Mouse (Mus musculus): Measurements from ENCODE around the gene Rusc2.

Rusc2 gene

DNA sequence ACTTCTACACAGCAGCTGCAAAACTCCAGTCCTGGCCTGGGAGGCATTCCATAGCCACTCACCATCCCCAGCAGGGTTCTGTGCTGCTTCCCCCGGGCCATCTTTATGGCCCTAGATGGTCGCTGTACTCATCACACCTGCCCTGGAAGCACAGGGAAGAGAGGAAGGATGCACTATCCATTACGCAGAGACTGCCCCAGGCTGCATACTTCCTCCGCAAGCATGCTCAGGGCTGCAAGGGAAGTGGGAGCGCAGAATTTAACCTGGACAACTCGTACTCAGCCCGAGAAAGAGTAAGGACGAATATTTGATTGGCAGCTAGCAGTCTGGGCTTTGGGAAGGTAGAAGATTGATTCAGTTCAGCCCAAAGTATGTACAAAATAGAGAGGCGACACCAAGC, 14.1 kb downstream of the Rusc2 start:
- no peaks in the 10 kb centered on the region for H3K36me3 ChIP-seq (ENCODE audit: control insufficient read depth, insufficient read depth, low read length, poor library complexity, severe bottlenecking)
- no peaks in the 10 kb centered on the region for H3K27me3 ChIP-seq (ENCODE audit: control insufficient read depth, insufficient read depth, low read length, poor library complexity, severe bottlenecking)
- no peak for DNase-seq (ENCODE audit: low read depth, low spot score)

DNA sequence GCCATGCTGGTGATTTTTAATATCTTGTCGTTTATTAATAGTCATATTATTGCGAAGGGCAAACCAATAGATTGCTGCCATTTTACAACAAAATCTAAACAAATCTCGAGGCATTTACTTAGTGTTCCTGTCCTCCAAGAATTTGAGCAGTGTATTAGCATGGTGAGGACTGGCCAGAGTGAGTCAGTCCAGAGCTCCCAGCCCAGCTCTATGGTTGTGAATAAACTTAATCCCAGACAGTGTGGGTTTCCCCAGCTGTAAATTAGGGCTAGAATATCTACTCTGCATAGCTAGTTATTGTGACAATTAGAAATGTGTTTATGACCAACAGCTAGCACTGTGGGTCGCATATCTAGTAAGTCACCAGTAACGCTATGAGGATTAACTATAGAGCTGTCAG, 14.6 kb downstream of the Rusc2 start:
- H3K36me3 ChIP-seq (ENCODE audit: control insufficient read depth, insufficient read depth, low read length, poor library complexity, severe bottlenecking) = no peaks in the 10 kb centered on the region
- H3K27me3 ChIP-seq (ENCODE audit: control insufficient read depth, insufficient read depth, low read length, poor library complexity, severe bottlenecking) = no peaks in the 10 kb centered on the region
- no peak for DNase-seq (ENCODE audit: low read depth, low spot score)

DNA sequence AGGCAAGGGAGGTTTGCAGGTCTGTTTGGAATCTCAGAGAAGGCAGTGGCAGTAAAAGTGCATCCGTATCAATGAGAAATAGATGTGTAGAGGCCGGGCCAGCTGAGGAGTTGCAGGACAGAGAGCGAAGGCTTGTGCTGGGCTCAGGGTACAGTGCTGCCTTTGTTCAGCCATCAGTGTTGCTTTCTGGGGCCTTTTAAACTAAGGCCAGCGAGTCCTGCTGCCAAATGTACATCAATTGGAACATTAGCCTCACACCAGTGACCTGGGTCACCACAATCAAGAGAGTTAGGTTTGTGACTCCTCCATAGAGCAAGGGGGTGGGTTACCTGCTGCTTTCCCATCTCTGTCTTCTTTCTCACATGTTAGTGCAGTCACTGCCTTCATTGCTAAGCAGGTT, 16.2 kb downstream of the Rusc2 start:
- Histone ChIP-seq H3K27me3 (ENCODE audit: control insufficient read depth, insufficient read depth, low read length, poor library complexity, severe bottlenecking) (no peaks in the 10 kb centered on the region), H3K36me3 (ENCODE audit: control insufficient read depth, insufficient read depth, low read length, poor library complexity, severe bottlenecking) (no peaks in the 10 kb centered on the region)
- no peak for DNase-seq (ENCODE audit: low read depth, low spot score)

DNA sequence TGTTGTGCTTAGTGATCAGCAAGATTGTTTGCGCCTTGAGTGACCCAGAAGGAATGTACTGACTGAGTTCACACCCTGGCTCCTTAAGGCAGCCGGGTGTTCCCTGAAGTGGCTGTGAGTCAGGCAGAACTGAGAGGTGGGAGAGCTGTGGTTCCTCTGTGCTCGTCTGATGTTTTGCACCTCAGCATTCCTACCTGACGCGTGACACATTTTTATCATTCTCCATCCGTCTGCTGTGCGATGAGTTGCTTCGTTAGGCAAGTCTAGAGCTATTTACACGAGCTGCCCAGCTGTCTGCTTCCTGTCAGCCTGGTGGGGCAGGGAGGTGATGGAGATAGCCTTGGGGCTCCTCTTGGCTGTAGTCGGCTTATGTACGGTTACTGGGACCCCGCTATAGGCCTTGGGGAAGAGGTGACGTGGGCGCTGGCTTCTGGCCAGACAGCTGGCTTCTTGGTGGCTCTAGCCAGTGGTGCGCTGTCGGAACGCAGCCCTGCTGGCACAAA, 17.1 kb downstream of the Rusc2 start:
- DNase-seq (ENCODE audit: low read depth, low spot score) = no peak
- no peaks in the 10 kb centered on the region for H3K36me3 ChIP-seq (ENCODE audit: control insufficient read depth, insufficient read depth, low read length, poor library complexity, severe bottlenecking)
- H3K27me3 ChIP-seq (ENCODE audit: control insufficient read depth, insufficient read depth, low read length, poor library complexity, severe bottlenecking) = no peaks in the 10 kb centered on the region

DNA sequence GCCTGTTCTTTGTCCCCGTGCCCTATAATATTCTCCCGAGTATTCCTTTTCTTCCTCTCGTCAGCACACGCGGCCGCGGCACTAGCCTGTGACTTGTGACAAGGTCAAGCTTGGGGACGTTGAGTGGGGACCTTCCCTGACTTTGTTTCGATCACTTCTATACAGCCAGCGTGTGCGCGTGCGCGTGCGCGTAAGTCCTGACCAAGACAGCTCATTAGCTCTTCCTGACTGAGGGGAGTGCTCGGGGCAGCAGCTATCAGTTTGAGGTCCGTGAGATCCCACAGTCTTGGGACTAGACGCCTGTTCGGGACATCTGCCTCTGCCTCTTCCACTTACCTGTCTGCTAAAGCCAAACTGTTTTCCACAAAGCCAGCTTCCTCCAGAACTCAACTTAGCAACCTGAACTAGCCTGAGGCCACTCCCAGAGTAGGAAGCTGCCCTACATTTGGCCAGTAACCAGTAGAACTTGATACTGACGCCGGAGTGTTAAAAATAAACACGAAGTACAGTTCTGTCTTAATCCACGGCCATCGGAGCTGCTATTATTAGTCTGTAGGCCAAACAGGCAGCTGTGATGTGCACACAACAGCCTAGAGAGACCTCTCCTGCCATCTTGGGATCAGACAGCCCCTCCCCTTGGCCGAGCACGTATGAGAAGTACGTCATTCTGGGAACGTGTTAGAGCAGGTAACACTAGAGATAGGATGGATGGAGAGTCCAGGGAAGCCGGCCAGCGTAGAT, 17.8 kb downstream of the Rusc2 start:
- Histone ChIP-seq H3K36me3 (ENCODE audit: control insufficient read depth, insufficient read depth, low read length, poor library complexity, severe bottlenecking) (no peaks in the 10 kb centered on the region), H3K27me3 (ENCODE audit: control insufficient read depth, insufficient read depth, low read length, poor library complexity, severe bottlenecking) (no peaks in the 10 kb centered on the region)
- DNase-seq (ENCODE audit: low read depth, low spot score) = no peak

DNA sequence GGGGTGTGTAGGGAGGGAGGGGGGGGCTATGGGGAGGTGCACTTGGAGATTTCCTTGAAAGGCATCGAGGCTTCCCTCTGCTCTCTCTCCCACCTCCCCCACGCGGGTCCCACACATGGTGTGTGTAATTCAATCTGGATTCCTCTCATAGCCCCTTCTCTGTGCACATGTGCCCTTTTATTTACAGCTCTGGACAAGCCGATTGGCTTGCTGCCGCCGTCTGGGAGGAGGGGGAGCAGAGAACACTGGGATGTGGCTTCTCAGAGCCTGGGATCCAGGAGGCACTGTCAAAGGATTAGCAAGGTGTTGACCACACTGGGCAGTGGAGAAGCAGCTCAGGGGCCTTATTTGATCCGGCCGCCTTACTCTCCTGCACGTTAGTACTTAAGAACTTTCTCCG, 19.2 kb downstream of the Rusc2 start:
- no peak for DNase-seq (ENCODE audit: low read depth, low spot score)
- Histone ChIP-seq H3K36me3 (ENCODE audit: control insufficient read depth, insufficient read depth, low read length, poor library complexity, severe bottlenecking) (no peaks in the 10 kb centered on the region), H3K27me3 (ENCODE audit: control insufficient read depth, insufficient read depth, low read length, poor library complexity, severe bottlenecking) (no peaks in the 10 kb centered on the region)

GRCm38 (mm10) chr4:43401486-43401885, 19.7 kb downstream of the Rusc2 start:
- H3K36me3 ChIP-seq (ENCODE audit: control insufficient read depth, insufficient read depth, low read length, poor library complexity, severe bottlenecking) = no peaks in the 10 kb centered on the region
- H3K27me3 ChIP-seq (ENCODE audit: control insufficient read depth, insufficient read depth, low read length, poor library complexity, severe bottlenecking) = no peaks in the 10 kb centered on the region
- no peak for DNase-seq (ENCODE audit: low read depth, low spot score)

DNA sequence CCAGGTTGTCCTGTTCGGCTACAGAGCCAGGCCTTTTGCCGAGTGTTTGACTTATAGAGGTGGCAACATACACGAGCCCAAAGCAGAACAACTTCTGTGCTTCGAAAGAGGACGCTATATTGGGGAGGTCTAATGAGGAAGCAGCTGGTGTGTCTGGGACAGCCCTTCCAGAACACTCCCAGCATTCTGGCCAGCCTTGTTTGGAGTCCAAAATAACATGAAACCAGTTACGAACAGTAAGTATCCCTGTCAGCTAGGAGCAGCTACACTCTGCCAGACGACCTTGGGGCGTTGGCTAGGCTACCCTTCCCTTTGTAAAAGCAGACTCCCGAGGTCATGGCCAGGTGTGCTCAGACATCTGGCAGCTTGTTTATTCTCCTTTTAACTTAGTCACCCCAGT, 20.4 kb downstream of the Rusc2 start:
- H3K36me3 ChIP-seq (ENCODE audit: control insufficient read depth, insufficient read depth, low read length, poor library complexity, severe bottlenecking) = no peaks in the 10 kb centered on the region
- no peaks in the 10 kb centered on the region for H3K27me3 ChIP-seq (ENCODE audit: control insufficient read depth, insufficient read depth, low read length, poor library complexity, severe bottlenecking)
- no peak for DNase-seq (ENCODE audit: low read depth, low spot score)

DNA sequence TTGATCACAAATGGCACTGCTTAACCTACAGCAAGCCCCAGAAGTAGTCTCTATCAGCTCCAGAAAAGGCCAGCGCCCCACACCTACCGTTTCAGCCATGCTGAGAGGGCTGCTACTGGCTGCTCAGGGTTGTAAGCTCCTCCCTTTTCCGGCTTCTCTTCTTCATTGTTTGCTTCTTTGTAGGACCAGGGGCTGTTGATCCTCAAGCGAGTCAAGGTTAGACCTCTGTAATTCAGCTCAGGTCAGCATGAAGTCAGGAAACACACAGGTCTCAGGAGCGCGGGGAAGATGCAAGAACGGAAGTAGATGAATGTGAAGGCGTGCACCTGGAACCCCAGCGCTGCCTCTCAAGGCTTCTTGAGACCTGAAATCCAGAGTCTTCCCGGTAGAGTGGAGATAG, 22.9 kb downstream of the Rusc2 start:
- no peak for DNase-seq (ENCODE audit: low read depth, low spot score)
- Histone ChIP-seq H3K36me3 (ENCODE audit: control insufficient read depth, insufficient read depth, low read length, poor library complexity, severe bottlenecking) (no peaks in the 10 kb centered on the region), H3K27me3 (ENCODE audit: control insufficient read depth, insufficient read depth, low read length, poor library complexity, severe bottlenecking) (no peaks in the 10 kb centered on the region)

- DNase-seq (ENCODE audit: low read depth, low spot score) = no peak
- Histone ChIP-seq H3K36me3 (ENCODE audit: control insufficient read depth, insufficient read depth, low read length, poor library complexity, severe bottlenecking) (no peaks in the 10 kb centered on the region), H3K27me3 (ENCODE audit: control insufficient read depth, insufficient read depth, low read length, poor library complexity, severe bottlenecking) (no peaks in the 10 kb centered on the region)
Observed at GRCm38 (mm10) chr4:43406162-43406971, 24.6 kb downstream of the Rusc2 start.

- DNase-seq (ENCODE audit: low read depth, low spot score) = no peak
- Histone ChIP-seq H3K36me3 (ENCODE audit: control insufficient read depth, insufficient read depth, low read length, poor library complexity, severe bottlenecking) (no peaks in the 10 kb centered on the region), H3K27me3 (ENCODE audit: control insufficient read depth, insufficient read depth, low read length, poor library complexity, severe bottlenecking) (no peaks in the 10 kb centered on the region)
Observed at GRCm38 (mm10) chr4:43407071-43407920, 25.5 kb downstream of the Rusc2 start.

DNA sequence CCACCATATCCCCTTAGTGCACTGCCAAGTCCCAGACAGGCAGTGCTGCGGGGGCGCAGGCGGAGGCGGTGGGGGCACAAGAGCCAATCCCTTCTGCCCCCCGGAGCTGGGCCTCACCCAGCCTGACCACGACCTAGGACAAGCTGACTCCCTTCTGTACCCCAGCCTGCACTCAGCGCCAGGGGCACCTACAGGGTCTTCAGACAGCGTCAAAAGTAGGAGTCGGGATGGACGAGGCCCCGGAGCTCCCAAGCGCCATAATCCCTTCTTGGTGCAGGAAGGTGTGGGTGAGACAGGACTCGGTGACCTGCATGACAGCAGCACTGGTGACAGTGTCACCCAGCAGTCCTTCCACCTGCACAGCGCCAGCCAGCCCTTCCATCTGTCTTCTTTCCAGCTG, 33.0 kb downstream of the Rusc2 start:
- Histone ChIP-seq H3K27me3 (ENCODE audit: control insufficient read depth, insufficient read depth, low read length, poor library complexity, severe bottlenecking) (no peaks in the 10 kb centered on the region), H3K36me3 (ENCODE audit: control insufficient read depth, insufficient read depth, low read length, poor library complexity, severe bottlenecking) (no peaks in the 10 kb centered on the region)
- DNase-seq (ENCODE audit: low read depth, low spot score) = no peak

GRCm38 (mm10) chr4:43415221-43416070, 33.7 kb downstream of the Rusc2 start:
- Histone ChIP-seq H3K36me3 (ENCODE audit: control insufficient read depth, insufficient read depth, low read length, poor library complexity, severe bottlenecking) (no peaks in the 10 kb centered on the region), H3K27me3 (ENCODE audit: control insufficient read depth, insufficient read depth, low read length, poor library complexity, severe bottlenecking) (no peaks in the 10 kb centered on the region)
- no peak for DNase-seq (ENCODE audit: low read depth, low spot score)

DNA sequence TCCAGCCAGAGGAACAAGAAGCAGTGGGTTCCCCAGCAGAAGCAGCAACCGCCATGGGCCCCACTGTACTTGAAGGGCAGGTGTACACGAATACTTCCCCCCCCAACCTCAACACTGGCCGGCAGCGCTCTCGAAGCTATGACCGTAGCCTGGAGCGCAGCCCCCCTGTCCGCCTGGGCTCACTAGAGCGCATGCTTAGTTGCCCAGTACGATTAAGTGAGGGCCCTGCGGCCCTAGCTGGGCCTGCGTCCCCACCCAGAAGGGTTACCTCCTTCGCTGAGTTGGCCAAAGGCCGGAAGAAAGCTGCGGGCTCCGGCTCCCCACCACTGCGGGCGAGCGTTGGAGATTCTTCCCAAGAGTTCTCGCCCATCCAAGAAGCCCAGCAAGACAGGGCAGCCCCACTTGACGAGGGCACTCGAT, 34.3 kb downstream of the Rusc2 start:
- DNase-seq (ENCODE audit: low read depth, low spot score) = no peak
- Histone ChIP-seq H3K27me3 (ENCODE audit: control insufficient read depth, insufficient read depth, low read length, poor library complexity, severe bottlenecking) (no peaks in the 10 kb centered on the region), H3K36me3 (ENCODE audit: control insufficient read depth, insufficient read depth, low read length, poor library complexity, severe bottlenecking) (no peaks in the 10 kb centered on the region)
